Mouse (Mus musculus) midbrain, postnatal 0 days (tissue): ENCODE results near the gene Dkkl1. TPM values are rescaled to one million over a fixed set of nuclear protein-coding genes. Genes with fewer than 3 reads are reported as not detected.

ENCODE experiments used
- ATAC-seq: fragments of 200-750 bp; cut with Nextera tagmentation; 2 replicates; pipeline ENCODE4 v1.8.0; 2017; ENCODE audit warnings: moderate number of reproducible peaks, mild to moderate bottlenecking, moderate TSS enrichment, moderate library complexity; ENCODE audit not compliant: low FRiP score
- DNase-seq: peaks from one replicate; pipeline ENCODE4 v3.0.0-alpha.2; 2015; ENCODE audit warnings: low spot score
- H3K27ac ChIP-seq: fragments of 300-500 bp; sonication (generic); 2 replicates; pipeline ENCODE4 v1.5.1; 2014; ENCODE audit warnings: low read depth, mild to moderate bottlenecking, low read length, mixed read lengths
- H3K27me3 ChIP-seq: fragments of 300-500 bp; sonication (generic); 2 replicates; pipeline ENCODE4 v1.6.1; 2014; ENCODE audit warnings: low read length, control low read depth, mixed read lengths; ENCODE audit not compliant: insufficient read depth
- H3K36me3 ChIP-seq: fragments of 300-500 bp; sonication (generic); 2 replicates; pipeline ENCODE4 v1.6.1; 2014; ENCODE audit warnings: low read length, control low read depth, mixed read lengths; ENCODE audit not compliant: insufficient read depth
- H3K4me1 ChIP-seq: fragments of 300-500 bp; sonication (generic); 2 replicates; pipeline ENCODE4 v1.6.1; 2014; ENCODE audit warnings: mild to moderate bottlenecking, control low read depth, antibody characterized with exemption, low read length, mixed read lengths; ENCODE audit not compliant: insufficient read depth
- H3K4me2 ChIP-seq: fragments of 300-500 bp; sonication (generic); 2 replicates; pipeline ENCODE4 v1.6.1; 2014; ENCODE audit warnings: low read depth, mild to moderate bottlenecking, low read length, mixed read lengths; ENCODE audit not compliant: poor library complexity, severe bottlenecking
- H3K4me3 ChIP-seq: fragments of 300-500 bp; sonication (generic); 2 replicates; pipeline ENCODE4 v1.5.1; 2014; ENCODE audit warnings: low read depth, mild to moderate bottlenecking, low read length, moderate library complexity
- H3K9ac ChIP-seq: fragments of 300-500 bp; sonication (generic); replicated peaks from 2 replicates; pipeline ENCODE4 v1.6.1; 2014; ENCODE audit warnings: mild to moderate bottlenecking, low read length, moderate library complexity, mixed read lengths; ENCODE audit not compliant: poor library complexity, severe bottlenecking
- H3K9me3 ChIP-seq: fragments of 300-500 bp; sonication (generic); 2 replicates; pipeline ENCODE4 v1.6.1; 2016; ENCODE audit warnings: low read length, control low read depth
- CTCF ChIP-seq: IDR thresholded peaks from 2 replicates; pipeline ENCODE4 v1.5.1; 2016; ENCODE audit warnings: antibody characterized with exemption, mild to moderate bottlenecking
- WGBS: fragments of 180-500 bp; shearing (Covaris S2); extraction: QIAGEN DNeasy Blood & Tissue Kit; methylation state at CpG from one replicate; pipeline ENCODE4 v1.1.7; 2014; 5-methylcytosine and 5-hydroxymethylcytosine counted together
- polyA plus RNA-seq: library from polyadenylated mRNA; unstranded; fragments of >200 nt; fragmentation: Nextera tagmentation; extraction: Ambion mirVana; gene quantifications from 2 replicates; pipeline ENCODE4 v1.2.1, GENCODE M21; 2015
- total RNA-seq: library from RNA; depleted of rRNA; stranded (reverse); fragments of >200 nt; gene quantifications from 2 replicates; pipeline ENCODE4 v1.2.3, GENCODE M21; 2014

Gene Dkkl1
- total and polyA plus RNA-seq, 2 experiments from 2014 or later = 14.4 to 23.9 TPM

- DNase-seq (no peak), ATAC-seq (no peak)
- Histone ChIP-seq H3K4me1 (no peaks in the 10 kb centered on the region), H3K27me3 (peaks cover 56% of the 10 kb centered on the region), H3K4me2 (no peak overlapping the region), H3K36me3 (no peaks in the 10 kb centered on the region), H3K27ac (no peak overlapping the region), H3K9ac (no peak overlapping the region), H3K9me3 (no peaks in the 10 kb centered on the region), H3K4me3 (no peak overlapping the region)
- no peak for TF ChIP-seq CTCF
- 68% methylated on average over 7 of the region's 7 CpGs for WGBS
Measured at GRCm38 (mm10) chr7:45183672-45184071, 28.3 kb downstream of the Dkkl1 start.

GRCm38 (mm10) chr7:45182606-45183005 is 29.3 kb downstream of the Dkkl1 start:
- Histone ChIP-seq H3K9me3 (no peaks in the 10 kb centered on the region), H3K4me3 (peak overlapping the region; percentile 34; the same call in 1 of the 2 replicates), H3K36me3 (no peaks in the 10 kb centered on the region), H3K4me2 (peak overlapping the region; percentile 49), H3K4me1 (no peaks in the 10 kb centered on the region), H3K27me3 (peaks cover 66% of the 10 kb centered on the region), H3K9ac (no peak overlapping the region), H3K27ac (no peak overlapping the region)
- no peak for TF ChIP-seq CTCF
- DNase-seq (no peak), ATAC-seq (no peak)
- 14% methylated on average over 11 of the region's 11 CpGs for WGBS

- under 1% methylated on average over 34 of the region's 34 CpGs for WGBS
- H3K4me1 ChIP-seq = no peaks in the 10 kb centered on the region
- TF ChIP-seq CTCF = no peak
- H3K27ac ChIP-seq = no peak overlapping the region
- H3K36me3 ChIP-seq = no peaks in the 10 kb centered on the region
- DNase-seq (peak; percentile 87), ATAC-seq (peak; percentile 87)
- peak overlapping the region; percentile 49 for H3K4me2 ChIP-seq
- peaks cover 71% of the 10 kb centered on the region for H3K27me3 ChIP-seq
- no peak overlapping the region for H3K9ac ChIP-seq
- H3K9me3 ChIP-seq = no peaks in the 10 kb centered on the region
- peak overlapping the region; percentile 34 for H3K4me3 ChIP-seq
Measured at GRCm38 (mm10) chr7:45182199-45182601, 29.7 kb downstream of the Dkkl1 start.

- H3K4me3 ChIP-seq = peak overlapping the region; percentile 34
- no peaks in the 10 kb centered on the region for H3K9me3 ChIP-seq
- H3K4me1 ChIP-seq = no peaks in the 10 kb centered on the region
- no peak overlapping the region for H3K27ac ChIP-seq
- peak overlapping the region; percentile 49 for H3K4me2 ChIP-seq
- TF ChIP-seq CTCF = peak; percentile 35; the same call in 1 of the 2 replicates
- peaks cover 76% of the 10 kb centered on the region for H3K27me3 ChIP-seq
- DNase-seq (peak; percentile 22), ATAC-seq (0 out of 2 replicates have a peak, but pooled peaks have one; percentile 8)
- WGBS = 4% methylated on average over 26 of the region's 35 CpGs
- no peaks in the 10 kb centered on the region for H3K36me3 ChIP-seq
- H3K9ac ChIP-seq = no peak overlapping the region
Measured at GRCm38 (mm10) chr7:45181540-45181939, 30.4 kb downstream of the Dkkl1 start.

- peaks cover 81% of the 10 kb centered on the region for H3K27me3 ChIP-seq
- WGBS = 21% methylated on average over 20 of the region's 20 CpGs
- H3K4me3 ChIP-seq = peak within 1 kb of the TSS; percentile 34
- peak within 1 kb of the TSS; percentile 49 for H3K4me2 ChIP-seq
- no peak within 1 kb of the TSS for H3K27ac ChIP-seq
- peaks cover 4% of the 10 kb centered on the region; the same call in 1 of the 2 replicates for H3K4me1 ChIP-seq
- no peaks in the 10 kb centered on the region for H3K36me3 ChIP-seq
- no peaks in the 10 kb centered on the region for H3K9me3 ChIP-seq
- no peak for DNase-seq
- TF ChIP-seq CTCF = no peak
- no peak for ATAC-seq
- H3K9ac ChIP-seq = no peak within 1 kb of the TSS
Measured at GRCm38 (mm10) chr7:45180896-45181477, 31.0 kb downstream of the Dkkl1 start, which contains the start of gene Pth2. TSS of gene Pth2 (plus strand) at chr7:45180995.

GRCm38 (mm10) chr7:45179469-45179868 is 32.5 kb downstream of the Dkkl1 start, which contains the start of gene Gfy:
TSS of gene Gfy (minus strand) at chr7:45179569.
- peaks cover 92% of the 10 kb centered on the region for H3K27me3 ChIP-seq
- no peak within 1 kb of the TSS for H3K4me3 ChIP-seq
- no peak for DNase-seq
- ATAC-seq = no peak
- TF ChIP-seq CTCF = no peak
- H3K36me3 ChIP-seq = no peaks in the 10 kb centered on the region
- H3K9me3 ChIP-seq = no peaks in the 10 kb centered on the region
- H3K9ac ChIP-seq = no peak within 1 kb of the TSS
- WGBS = 26% methylated on average over 7 of the region's 7 CpGs
- no peak within 1 kb of the TSS for H3K4me2 ChIP-seq
- peaks cover 5% of the 10 kb centered on the region; the same call in 1 of the 2 replicates for H3K4me1 ChIP-seq
- no peak within 1 kb of the TSS for H3K27ac ChIP-seq
